Mouse (Mus musculus) kidney, embryonic 14.5 days (tissue): ENCODE results near the gene Tex19.2. TPM values are rescaled to one million over a fixed set of nuclear protein-coding genes. Genes with fewer than 3 reads are reported as not detected.
A peak's percentile ranks its signal among the peaks of the same experiment; 100 is the strongest.

Experiments used
- ATAC-seq: fragments of 200-750 bp; cut with Nextera tagmentation; 2 replicates; pipeline ENCODE4 v1.8.0; 2017; ENCODE audit warnings: moderate number of reproducible peaks, mild to moderate bottlenecking, moderate TSS enrichment, moderate library complexity; ENCODE audit not compliant: low FRiP score, low TSS enrichment
- H3K27ac ChIP-seq: fragments of 300-500 bp; sonication (generic); 2 replicates; pipeline ENCODE4 v1.5.1; 2014; ENCODE audit warnings: low read depth, mild to moderate bottlenecking, low read length, moderate library complexity, mixed read lengths
- H3K27me3 ChIP-seq: fragments of 300-500 bp; sonication (generic); 2 replicates; pipeline ENCODE4 v1.6.1; 2014; ENCODE audit warnings: mild to moderate bottlenecking, low read length; ENCODE audit not compliant: control insufficient read depth, insufficient read depth
- H3K36me3 ChIP-seq: fragments of 300-500 bp; sonication (generic); 2 replicates; pipeline ENCODE4 v1.6.1; 2014; ENCODE audit warnings: low read length, mixed read lengths; ENCODE audit not compliant: control insufficient read depth, insufficient read depth
- H3K4me1 ChIP-seq: fragments of 300-500 bp; sonication (generic); 2 replicates; pipeline ENCODE4 v1.6.1; 2014; ENCODE audit warnings: low read length, mixed read lengths; ENCODE audit not compliant: control insufficient read depth, insufficient read depth
- H3K4me2 ChIP-seq: fragments of 300-500 bp; sonication (generic); replicated peaks from 2 replicates; pipeline ENCODE4 v1.6.1; 2014; ENCODE audit warnings: low read depth, mild to moderate bottlenecking, low read length
- H3K4me3 ChIP-seq: fragments of 300-500 bp; sonication (generic); 2 replicates; pipeline ENCODE4 v1.5.1; 2014; ENCODE audit warnings: mild to moderate bottlenecking, low read length
- H3K9ac ChIP-seq: fragments of 300-500 bp; sonication (generic); 2 replicates; pipeline ENCODE4 v1.6.1; 2014; ENCODE audit warnings: low read depth, mild to moderate bottlenecking, low read length, moderate library complexity
- H3K9me3 ChIP-seq: fragments of 300-500 bp; sonication (generic); 2 replicates; pipeline ENCODE4 v1.6.1; 2016; ENCODE audit warnings: low read length; ENCODE audit not compliant: control insufficient read depth
- WGBS: fragments of 180-500 bp; shearing (Covaris S2); extraction: QIAGEN DNeasy Blood & Tissue Kit; methylation state at CpG from one replicate; pipeline ENCODE4 v1.1.7; 2014; 5-methylcytosine and 5-hydroxymethylcytosine counted together
- polyA plus RNA-seq: library from polyadenylated mRNA; unstranded; fragments of >200 nt; fragmentation: Nextera tagmentation; extraction: Ambion mirVana; gene quantifications from 2 replicates; pipeline ENCODE4 v1.2.1, GENCODE M21; 2014

Tex19.2 gene
- polyA plus RNA-seq: not detected in 2 replicates

DNA sequence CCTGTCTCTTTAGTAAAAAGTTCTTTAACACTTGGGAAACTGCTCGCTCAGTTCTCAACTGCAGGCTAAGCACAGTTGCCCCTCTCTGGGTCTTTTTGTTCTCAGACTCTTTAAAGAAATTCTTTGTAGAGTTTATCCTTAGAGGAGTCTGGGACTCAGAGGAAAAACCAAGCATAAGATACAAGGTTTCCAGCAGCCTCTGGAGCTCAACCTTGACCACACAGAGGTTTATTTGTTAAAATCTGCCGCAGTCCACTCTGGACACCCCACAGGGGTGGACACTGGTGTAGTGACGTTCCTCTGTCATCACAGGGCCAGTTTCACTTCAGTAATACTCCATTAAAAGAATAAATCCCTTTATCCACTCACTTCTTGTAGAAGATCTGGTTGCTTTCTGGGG, at the start of gene Tex19.2:
Tex19.2 (minus strand) TSS at position 101 of the 400 bp plus-strand sequence.
- H3K4me1 ChIP-seq: no peaks in the 10 kb centered on the region
- H3K36me3 ChIP-seq: no peaks in the 10 kb centered on the region
- H3K4me2 ChIP-seq: no peak within 1 kb of the TSS
- H3K27ac ChIP-seq: no peak within 1 kb of the TSS
- no peak for ATAC-seq
- H3K9me3 ChIP-seq: no peaks in the 10 kb centered on the region
- 90% methylated on average over 3 of the region's 3 CpGs for WGBS
- no peak within 1 kb of the TSS for H3K9ac ChIP-seq
- no peak within 1 kb of the TSS for H3K4me3 ChIP-seq
- no peaks in the 10 kb centered on the region for H3K27me3 ChIP-seq

DNA sequence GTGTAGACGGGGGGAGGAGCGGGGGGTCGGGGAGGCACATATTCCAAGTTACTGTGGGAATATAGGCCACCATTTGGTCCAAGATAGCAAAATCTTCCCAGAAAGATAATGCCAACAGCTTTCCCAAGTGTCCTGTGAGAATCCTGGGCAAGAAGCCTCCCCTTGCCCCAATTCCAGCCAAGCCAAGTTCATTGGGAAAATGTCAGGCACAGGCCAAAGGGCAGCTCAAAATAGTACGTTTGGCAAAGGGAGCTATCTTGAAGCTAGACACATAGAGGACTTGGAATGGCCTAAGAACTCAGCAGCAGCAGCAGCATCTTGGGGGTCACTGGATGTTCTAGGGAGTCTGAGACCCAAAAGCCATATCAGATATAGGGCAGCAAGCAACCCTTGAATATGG, 45.3 kb upstream of the Tex19.2 start:
- Histone ChIP-seq H3K27me3 (no peaks in the 10 kb centered on the region), H3K9ac (no peak overlapping the region), H3K36me3 (no peaks in the 10 kb centered on the region), H3K9me3 (no peaks in the 10 kb centered on the region), H3K4me2 (no peak overlapping the region), H3K4me3 (no peak overlapping the region), H3K4me1 (0 out of 2 replicates have a peak, but pooled peaks cover 5% of the 10 kb centered on the region), H3K27ac (no peak overlapping the region)
- ATAC-seq: no peak
- 87% methylated on average over 4 of the region's 4 CpGs for WGBS

DNA sequence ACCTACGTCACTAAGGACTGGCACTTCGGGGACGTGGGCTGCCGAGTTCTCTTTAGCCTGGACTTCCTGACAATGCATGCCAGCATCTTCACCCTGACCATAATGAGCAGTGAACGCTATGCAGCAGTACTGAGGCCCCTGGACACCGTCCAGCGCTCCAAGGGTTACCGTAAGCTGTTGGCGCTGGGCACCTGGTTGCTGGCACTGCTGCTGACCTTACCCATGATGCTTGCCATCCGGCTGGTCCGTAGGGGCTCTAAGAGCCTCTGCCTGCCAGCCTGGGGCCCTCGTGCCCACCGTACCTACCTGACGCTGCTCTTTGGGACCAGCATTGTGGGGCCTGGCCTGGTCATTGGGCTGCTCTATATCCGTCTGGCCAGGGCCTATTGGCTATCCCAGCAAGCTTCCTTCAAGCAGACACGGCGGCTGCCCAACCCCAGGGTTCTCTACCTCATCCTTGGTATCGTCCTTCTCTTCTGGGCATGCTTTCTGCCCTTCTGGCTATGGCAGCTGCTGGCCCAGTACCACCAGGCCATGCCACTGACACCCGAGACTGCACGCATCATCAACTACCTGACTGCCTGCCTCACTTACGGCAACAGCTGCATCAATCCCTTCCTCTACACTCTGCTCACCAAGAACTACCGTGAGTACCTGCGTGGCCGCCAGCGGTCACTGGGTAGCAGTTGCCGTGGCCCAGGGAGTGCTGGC, 42.3 kb upstream of the Tex19.2 start:
- H3K27ac ChIP-seq: no peak overlapping the region
- H3K36me3 ChIP-seq: no peaks in the 10 kb centered on the region
- H3K4me1 ChIP-seq: peaks cover 11% of the 10 kb centered on the region; the same call in 1 of the 2 replicates
- ATAC-seq: peak; percentile 58
- H3K4me3 ChIP-seq: no peak overlapping the region
- no peak overlapping the region for H3K9ac ChIP-seq
- WGBS: 75% methylated on average over 26 of the region's 26 CpGs
- no peak overlapping the region for H3K4me2 ChIP-seq
- H3K9me3 ChIP-seq: no peaks in the 10 kb centered on the region
- peaks cover 19% of the 10 kb centered on the region for H3K27me3 ChIP-seq

DNA sequence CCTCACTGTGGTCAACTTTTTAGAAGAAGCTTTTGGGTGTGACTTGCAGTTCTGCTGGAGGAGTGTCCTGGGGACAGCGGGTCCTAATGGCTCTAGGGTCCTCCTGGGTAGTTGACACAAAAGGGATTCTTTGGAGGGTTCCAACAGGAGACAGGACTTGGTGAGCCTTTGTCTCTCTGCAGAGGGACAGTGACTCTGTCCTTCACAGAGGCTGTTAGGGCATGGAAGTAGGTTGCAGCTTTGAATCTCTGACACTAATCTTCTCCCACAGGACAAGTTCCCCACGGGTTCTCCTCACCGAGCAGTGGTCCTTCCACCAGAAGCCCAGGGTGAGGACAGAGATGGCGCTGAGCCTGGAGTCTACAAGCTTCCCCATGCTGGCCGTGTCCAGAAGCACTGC, 41.5 kb upstream of the Tex19.2 start, which contains the start of gene Uts2r:
Uts2r (plus strand) TSS at position 301 of the 400 bp plus-strand sequence.
- Histone ChIP-seq H3K4me1 (peaks cover 11% of the 10 kb centered on the region; the same call in 1 of the 2 replicates), H3K4me3 (no peak within 1 kb of the TSS), H3K9me3 (no peaks in the 10 kb centered on the region), H3K4me2 (no peak within 1 kb of the TSS), H3K36me3 (no peaks in the 10 kb centered on the region), H3K9ac (no peak within 1 kb of the TSS), H3K27me3 (peaks cover 28% of the 10 kb centered on the region), H3K27ac (no peak within 1 kb of the TSS)
- no peak for ATAC-seq
- WGBS: 92% methylated on average over 5 of the region's 5 CpGs

DNA sequence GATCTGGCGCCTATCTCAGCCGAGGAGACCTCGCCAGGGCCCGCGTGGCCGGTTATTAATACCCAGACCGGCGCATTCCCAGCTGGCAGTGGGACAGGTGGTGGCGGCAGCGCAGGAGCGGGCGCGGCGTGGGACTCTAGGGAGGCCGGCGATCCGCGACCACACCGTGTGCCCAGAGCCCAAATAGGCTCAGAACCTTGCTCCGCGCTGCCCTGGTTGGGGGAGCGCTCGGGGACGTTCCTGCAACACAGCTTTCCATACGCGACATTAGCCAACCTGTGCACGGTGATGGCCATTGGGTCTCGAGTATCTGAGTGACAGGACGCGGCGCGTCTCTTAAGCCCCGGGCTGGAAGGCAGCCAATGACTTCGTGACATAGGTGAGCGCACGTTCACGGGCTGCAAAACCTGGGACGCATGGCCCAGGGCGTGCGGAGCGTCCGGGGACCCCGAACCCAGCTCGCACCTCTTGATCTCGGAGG, 38.0 kb upstream of the Tex19.2 start:
- ATAC-seq: no peak; the same call in 1 of the 2 replicates
- peak overlapping the region; percentile 74 for H3K4me2 ChIP-seq
- H3K4me3 ChIP-seq: peak overlapping the region; percentile 40
- H3K27ac ChIP-seq: no peak overlapping the region
- H3K27me3 ChIP-seq: peaks cover 34% of the 10 kb centered on the region
- peaks cover 9% of the 10 kb centered on the region; the same call in 1 of the 2 replicates for H3K4me1 ChIP-seq
- no peaks in the 10 kb centered on the region for H3K36me3 ChIP-seq
- H3K9me3 ChIP-seq: no peaks in the 10 kb centered on the region
- 1% methylated on average over 45 of the region's 45 CpGs for WGBS
- H3K9ac ChIP-seq: peak overlapping the region; percentile 24; the same call in 1 of the 2 replicates

DNA sequence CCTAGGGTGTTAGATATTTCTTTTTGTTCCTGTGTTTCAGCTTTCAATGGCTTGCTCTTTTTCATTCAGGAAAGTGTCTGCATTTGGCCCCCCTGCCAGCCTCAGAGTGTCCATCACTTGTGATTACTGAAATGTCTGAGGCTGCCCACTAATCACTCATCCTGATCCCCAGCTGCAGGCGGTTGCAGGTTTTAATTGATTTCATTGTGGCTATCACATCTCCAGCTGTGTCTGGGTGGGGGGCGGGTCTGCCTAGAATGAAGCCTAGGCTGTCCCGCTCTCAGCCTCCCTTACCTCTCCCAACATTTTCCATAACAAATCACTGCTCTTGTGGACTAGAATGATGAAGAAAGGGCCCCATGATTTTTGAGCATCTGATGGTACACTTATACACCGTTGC, 35.7 kb upstream of the Tex19.2 start:
- no peak for ATAC-seq
- 49% methylated on average over 4 of the region's 4 CpGs for WGBS
- Histone ChIP-seq H3K4me3 (no peak overlapping the region), H3K27ac (no peak overlapping the region), H3K9ac (no peak overlapping the region), H3K4me1 (peaks cover 6% of the 10 kb centered on the region; the same call in 1 of the 2 replicates), H3K27me3 (peaks cover 34% of the 10 kb centered on the region), H3K36me3 (no peaks in the 10 kb centered on the region), H3K4me2 (no peak overlapping the region), H3K9me3 (no peaks in the 10 kb centered on the region)

DNA sequence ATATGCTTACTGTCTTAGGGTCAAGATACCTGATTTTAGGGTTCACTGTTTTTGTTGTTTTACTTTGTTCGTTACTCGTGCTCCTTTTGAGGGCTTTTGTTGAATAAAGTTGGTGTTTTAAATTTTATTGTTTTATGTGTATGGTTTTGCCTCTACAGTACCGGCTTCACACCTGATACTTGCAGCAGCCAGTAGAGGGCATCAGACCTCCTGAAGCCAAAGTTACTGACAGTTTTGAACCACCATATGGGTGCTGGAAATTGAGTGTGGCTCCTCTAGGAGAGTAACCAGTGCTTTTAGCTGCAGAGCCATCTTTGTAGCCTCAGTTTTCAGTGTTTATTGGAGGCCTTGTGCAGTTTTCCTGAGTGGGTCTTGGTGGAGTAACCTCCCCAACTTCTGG, 29.7 kb upstream of the Tex19.2 start:
- Histone ChIP-seq H3K9me3 (no peaks in the 10 kb centered on the region), H3K4me1 (no peaks in the 10 kb centered on the region), H3K9ac (no peak overlapping the region), H3K4me2 (no peak overlapping the region), H3K27me3 (no peaks in the 10 kb centered on the region; the same call in 1 of the 2 replicates), H3K4me3 (no peak overlapping the region), H3K36me3 (no peaks in the 10 kb centered on the region), H3K27ac (no peak overlapping the region)
- 75% methylated on average over 3 of the region's 3 CpGs for WGBS
- no peak for ATAC-seq

DNA sequence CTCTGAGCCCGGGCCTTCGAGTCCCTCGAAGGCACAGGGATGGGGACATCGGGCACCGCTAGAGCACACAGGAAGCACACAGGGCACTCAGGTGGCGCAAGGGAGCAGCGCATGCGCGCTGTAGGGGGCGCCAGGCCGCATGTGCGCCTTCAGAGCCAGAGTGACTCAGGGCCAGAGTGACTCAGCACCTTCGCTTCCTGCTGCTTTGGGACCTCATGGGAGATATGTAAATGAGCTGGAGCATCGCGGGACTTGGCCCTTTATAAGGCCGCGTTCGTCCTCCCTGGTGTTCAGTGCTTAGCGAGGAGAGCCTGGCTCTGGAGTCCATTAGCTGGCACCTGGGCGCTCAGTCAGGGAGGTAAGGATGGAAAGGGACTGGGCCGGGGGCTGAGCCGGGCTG, 27.4 kb upstream of the Tex19.2 start, which contains the start of gene Tex19.1:
Tex19.1 (plus strand) TSS at position 279 of the 400 bp plus-strand sequence.
- no peaks in the 10 kb centered on the region for H3K36me3 ChIP-seq
- H3K27me3 ChIP-seq: no peaks in the 10 kb centered on the region
- H3K9ac ChIP-seq: no peak within 1 kb of the TSS
- H3K4me1 ChIP-seq: no peaks in the 10 kb centered on the region
- no peak within 1 kb of the TSS for H3K4me3 ChIP-seq
- WGBS: 93% methylated on average over 22 of the region's 22 CpGs
- H3K9me3 ChIP-seq: no peaks in the 10 kb centered on the region
- no peak within 1 kb of the TSS for H3K27ac ChIP-seq
- no peak within 1 kb of the TSS for H3K4me2 ChIP-seq
- ATAC-seq: no peak

DNA sequence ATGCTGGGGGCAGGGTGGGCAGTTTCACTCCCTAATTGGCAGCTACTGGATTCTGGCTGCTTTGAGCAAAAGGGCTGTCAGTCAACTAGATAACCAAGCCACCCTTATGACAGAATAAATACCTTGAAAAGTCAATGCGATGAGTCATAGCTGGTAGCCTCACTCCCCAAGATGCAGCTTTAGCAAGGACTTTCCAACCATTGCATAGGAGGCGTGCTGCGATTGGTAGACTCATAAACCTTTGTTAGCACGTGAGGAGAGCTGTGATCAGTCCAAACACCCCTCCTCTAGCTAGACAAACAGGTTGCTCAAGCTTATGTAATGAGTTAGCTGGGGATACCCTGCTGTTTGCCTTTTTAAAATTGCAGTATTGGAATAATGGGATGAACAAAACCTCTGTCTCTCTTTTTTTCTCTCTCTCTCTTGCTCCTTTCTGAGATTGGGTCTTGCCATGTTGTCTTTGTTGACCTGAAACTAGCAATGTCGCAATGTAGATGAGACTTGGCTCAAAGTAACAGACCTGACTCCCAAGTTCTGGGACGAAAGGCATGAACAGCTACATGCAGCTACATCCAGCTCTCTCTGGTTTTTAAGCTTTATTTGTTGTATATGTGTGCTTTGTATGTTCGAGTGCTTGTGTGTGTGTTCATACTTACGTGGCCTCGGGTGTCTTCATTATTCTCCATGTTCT, 25.0 kb upstream of the Tex19.2 start:
- WGBS: 83% methylated on average over 9 of the region's 9 CpGs

More for the DNA sequence above, 25.0 kb upstream of the Tex19.2 start:
- no peaks in the 10 kb centered on the region for H3K36me3 ChIP-seq
- H3K4me2 ChIP-seq: no peak overlapping the region
- H3K4me3 ChIP-seq: no peak overlapping the region
- H3K27me3 ChIP-seq: no peaks in the 10 kb centered on the region
- no peaks in the 10 kb centered on the region for H3K4me1 ChIP-seq
- H3K9me3 ChIP-seq: no peaks in the 10 kb centered on the region
- no peak overlapping the region for H3K9ac ChIP-seq
- no peak overlapping the region for H3K27ac ChIP-seq
- ATAC-seq: no peak
